Mouse (Mus musculus): ENCODE results near the gene Abcc8. TPM values are rescaled to one million over a fixed set of nuclear protein-coding genes. Genes with fewer than 3 reads are reported as not detected.

Abcc8 gene
- polyA plus RNA-seq (2012; rRNA removed): 2.6 and 4.1 TPM in 2 replicates

GRCm38 (mm10) chr7:46179431-46180275 lies at the start of gene Abcc8:
Gene Abcc8 (minus strand): TSS chr7:46180033.
- Histone ChIP-seq H3K4me1 (replicated peaks; ENCODE audit: control insufficient read depth, insufficient read depth, low read length) (no peaks in the 10 kb centered on the region), H3K27ac (ENCODE audit: control insufficient read depth, insufficient read depth, low read length) (no peak within 1 kb of the TSS), H3K36me3 (ENCODE audit: control insufficient read depth, insufficient read depth, low read length) (no peaks in the 10 kb centered on the region), H3K4me3 (ENCODE audit: control insufficient read depth, insufficient read depth, low read length) (no peak within 1 kb of the TSS), H3K27me3 (ENCODE audit: control insufficient read depth, insufficient read depth, low read length) (no peaks in the 10 kb centered on the region; the same call in 1 of the 2 replicates)
- 5% methylated on average over 74 of the region's 75 CpGs for WGBS
- TF ChIP-seq CTCF (IDR thresholded peaks at IDR 0.05; ENCODE audit: borderline replicate concordance, control insufficient read depth, extremely low read depth, insufficient read depth, low read length, poor library complexity) (no peak), POLR2A (IDR thresholded peaks at IDR 0.05; ENCODE audit: control insufficient read depth, extremely low read depth, insufficient read depth, low read length, poor library complexity) (no peak)
- no peak for DNase-seq

DNA sequence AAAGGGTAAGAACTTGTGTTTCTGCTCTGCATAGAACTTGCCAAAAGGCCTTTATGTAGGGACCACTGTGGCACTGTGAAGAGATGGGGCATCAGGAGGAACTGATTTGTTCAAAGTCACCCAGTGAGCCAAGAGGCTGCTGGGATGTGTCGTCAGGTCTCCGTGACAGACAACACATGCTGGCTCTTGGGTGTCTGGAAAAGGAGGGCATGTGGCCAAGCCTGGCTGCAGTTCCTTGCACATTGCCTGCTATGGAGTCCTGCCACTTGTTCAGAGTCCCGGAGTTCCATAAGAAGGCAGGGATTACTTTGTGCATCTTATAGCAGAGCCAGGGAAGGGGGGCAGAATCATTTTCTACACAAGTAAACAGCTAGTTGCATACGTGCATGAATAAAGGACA lies 47.1 kb upstream of the Abcc8 start:
- Histone ChIP-seq H3K4me1 (replicated peaks; ENCODE audit: control insufficient read depth, insufficient read depth, low read length) (no peaks in the 10 kb centered on the region), H3K27ac (ENCODE audit: control insufficient read depth, insufficient read depth, low read length) (no peak overlapping the region), H3K4me3 (ENCODE audit: control insufficient read depth, insufficient read depth, low read length) (no peak overlapping the region), H3K27me3 (ENCODE audit: control insufficient read depth, insufficient read depth, low read length) (no peaks in the 10 kb centered on the region), H3K36me3 (ENCODE audit: control insufficient read depth, insufficient read depth, low read length) (no peaks in the 10 kb centered on the region)
- DNase-seq: no peak
- no peak for TF ChIP-seq POLR2A (IDR thresholded peaks at IDR 0.05; ENCODE audit: control insufficient read depth, extremely low read depth, insufficient read depth, low read length, poor library complexity)
- TF ChIP-seq CTCF (IDR thresholded peaks at IDR 0.05; ENCODE audit: borderline replicate concordance, control insufficient read depth, extremely low read depth, insufficient read depth, low read length, poor library complexity): no peak
- 87% methylated on average over 4 of the region's 4 CpGs for WGBS

- Histone ChIP-seq H3K27ac (ENCODE audit: control insufficient read depth, insufficient read depth, low read length) (no peak overlapping the region), H3K27me3 (ENCODE audit: control insufficient read depth, insufficient read depth, low read length) (no peaks in the 10 kb centered on the region), H3K4me3 (ENCODE audit: control insufficient read depth, insufficient read depth, low read length) (no peak overlapping the region), H3K36me3 (ENCODE audit: control insufficient read depth, insufficient read depth, low read length) (no peaks in the 10 kb centered on the region), H3K4me1 (replicated peaks; ENCODE audit: control insufficient read depth, insufficient read depth, low read length) (no peaks in the 10 kb centered on the region)
- 24% methylated on average over 7 of the region's 7 CpGs for WGBS
- TF ChIP-seq POLR2A (IDR thresholded peaks at IDR 0.05; ENCODE audit: control insufficient read depth, extremely low read depth, insufficient read depth, low read length, poor library complexity): no peak
- TF ChIP-seq CTCF (IDR thresholded peaks at IDR 0.05; ENCODE audit: borderline replicate concordance, control insufficient read depth, extremely low read depth, insufficient read depth, low read length, poor library complexity): peak; percentile 70; the same call in 1 of the 2 replicates
- DNase-seq: peak; percentile 43
Observed at GRCm38 (mm10) chr7:46226253-46226652, 46.4 kb upstream of the Abcc8 start.

GRCm38 (mm10) chr7:46220591-46221129 lies 40.8 kb upstream of the Abcc8 start:
- H3K27ac ChIP-seq (ENCODE audit: control insufficient read depth, insufficient read depth, low read length): no peak overlapping the region
- H3K27me3 ChIP-seq (ENCODE audit: control insufficient read depth, insufficient read depth, low read length): no peaks in the 10 kb centered on the region
- H3K4me1 ChIP-seq (replicated peaks; ENCODE audit: control insufficient read depth, insufficient read depth, low read length): no peaks in the 10 kb centered on the region
- WGBS: 70% methylated on average over 8 of the region's 8 CpGs
- no peak overlapping the region for H3K4me3 ChIP-seq (ENCODE audit: control insufficient read depth, insufficient read depth, low read length)
- no peak for DNase-seq
- no peak for TF ChIP-seq CTCF (IDR thresholded peaks at IDR 0.05; ENCODE audit: borderline replicate concordance, control insufficient read depth, extremely low read depth, insufficient read depth, low read length, poor library complexity)
- TF ChIP-seq POLR2A (IDR thresholded peaks at IDR 0.05; ENCODE audit: control insufficient read depth, extremely low read depth, insufficient read depth, low read length, poor library complexity): no peak
- H3K36me3 ChIP-seq (ENCODE audit: control insufficient read depth, insufficient read depth, low read length): no peaks in the 10 kb centered on the region

DNA sequence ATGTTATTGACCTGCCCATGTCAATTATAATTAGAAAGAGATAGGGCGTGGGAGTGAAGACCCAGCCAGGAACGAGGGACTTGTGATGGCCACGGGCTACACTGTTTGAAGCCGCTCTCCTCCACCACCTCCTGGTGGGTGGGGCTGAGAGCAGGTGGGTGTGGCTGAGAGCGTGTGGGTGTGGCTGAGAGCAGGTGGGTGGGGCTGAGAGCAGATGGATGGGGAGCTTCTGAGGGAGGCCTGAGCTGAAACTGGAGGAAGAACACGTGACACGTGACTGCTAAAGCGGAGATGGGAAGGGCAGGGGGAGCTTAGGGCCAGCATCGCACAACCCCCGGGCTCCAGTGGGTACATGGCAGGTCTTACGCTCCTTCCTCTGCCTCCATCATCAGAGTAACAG lies 38.6 kb upstream of the Abcc8 start:
- WGBS: 17% methylated on average over 11 of the region's 11 CpGs
- no peak for TF ChIP-seq POLR2A (IDR thresholded peaks at IDR 0.05; ENCODE audit: control insufficient read depth, extremely low read depth, insufficient read depth, low read length, poor library complexity)
- TF ChIP-seq CTCF (IDR thresholded peaks at IDR 0.05; ENCODE audit: borderline replicate concordance, control insufficient read depth, extremely low read depth, insufficient read depth, low read length, poor library complexity): no peak
- Histone ChIP-seq H3K4me3 (ENCODE audit: control insufficient read depth, insufficient read depth, low read length) (no peak overlapping the region), H3K36me3 (ENCODE audit: control insufficient read depth, insufficient read depth, low read length) (no peaks in the 10 kb centered on the region), H3K27me3 (ENCODE audit: control insufficient read depth, insufficient read depth, low read length) (no peaks in the 10 kb centered on the region), H3K27ac (ENCODE audit: control insufficient read depth, insufficient read depth, low read length) (no peak overlapping the region), H3K4me1 (replicated peaks; ENCODE audit: control insufficient read depth, insufficient read depth, low read length) (no peaks in the 10 kb centered on the region)
- peak; percentile 15 for DNase-seq

- TF ChIP-seq CTCF (IDR thresholded peaks at IDR 0.05; ENCODE audit: borderline replicate concordance, control insufficient read depth, extremely low read depth, insufficient read depth, low read length, poor library complexity) (no peak), POLR2A (IDR thresholded peaks at IDR 0.05; ENCODE audit: control insufficient read depth, extremely low read depth, insufficient read depth, low read length, poor library complexity) (no peak)
- 67% methylated on average over 2 of the region's 2 CpGs for WGBS
- no peak overlapping the region for H3K4me3 ChIP-seq (ENCODE audit: control insufficient read depth, insufficient read depth, low read length)
- H3K27me3 ChIP-seq (ENCODE audit: control insufficient read depth, insufficient read depth, low read length): no peaks in the 10 kb centered on the region
- no peak for DNase-seq
- H3K4me1 ChIP-seq (replicated peaks; ENCODE audit: control insufficient read depth, insufficient read depth, low read length): no peaks in the 10 kb centered on the region
- H3K36me3 ChIP-seq (ENCODE audit: control insufficient read depth, insufficient read depth, low read length): no peaks in the 10 kb centered on the region
- no peak overlapping the region for H3K27ac ChIP-seq (ENCODE audit: control insufficient read depth, insufficient read depth, low read length)
Observed at GRCm38 (mm10) chr7:46216481-46216880, 36.6 kb upstream of the Abcc8 start.

All from thymus, adult 2 months (tissue).